Mouse (Mus musculus): ENCODE measurements at regions not wholly inside any gene's neighbourhood (a gene's known extent, or its start where the extent isn't known, plus 50 kb on each side); places are given as distances from the start of the nearest gene placed in this dataset.
A peak's percentile ranks its signal among the peaks of the same experiment; 100 is the strongest.

- no peak overlapping the region for H3K27ac ChIP-seq
- no peak for DNase-seq (ENCODE audit: extremely low spot score in 1 of 2, low spot score in 2 of 2)
- intact Hi-C loops (cut with DNase I), result no loop called here
- H3K4me3 ChIP-seq, result no peak overlapping the region
- TF ChIP-seq CTCF (IDR thresholded peaks at IDR 0.05), result no peak
These were observed 58.7 kb upstream of the Glrp1 start for GRCm38 (mm10) chr1:88568447-88569053.

GRCm38 (mm10) chr1:88567198-88567597, 57.3 kb upstream of the Glrp1 start:
- intact Hi-C loops (cut with DNase I), result no loop called here
- DNase-seq (ENCODE audit: extremely low spot score in 1 of 2, low spot score in 2 of 2), result no peak
- TF ChIP-seq CTCF (IDR thresholded peaks at IDR 0.05), result no peak
- no peak overlapping the region for H3K27ac ChIP-seq
- no peak overlapping the region for H3K4me3 ChIP-seq

- no peak for TF ChIP-seq CTCF (IDR thresholded peaks at IDR 0.05)
- Histone ChIP-seq H3K4me3 (no peak overlapping the region), H3K27ac (no peak overlapping the region)
- intact Hi-C loops (cut with DNase I), result no loop called here
- DNase-seq (ENCODE audit: extremely low spot score in 1 of 2, low spot score in 2 of 2), result no peak
These were observed 56.6 kb upstream of the Glrp1 start for GRCm38 (mm10) chr1:88566426-88566825.

GRCm38 (mm10) chr1:88564825-88565224, 55.0 kb upstream of the Glrp1 start:
- no peak overlapping the region for H3K27ac ChIP-seq
- no peak for DNase-seq (ENCODE audit: extremely low spot score in 1 of 2, low spot score in 2 of 2)
- no peak overlapping the region for H3K4me3 ChIP-seq
- TF ChIP-seq CTCF (IDR thresholded peaks at IDR 0.05), result no peak
- intact Hi-C loops (cut with DNase I), result loop anchor here (5.0 kb wide), 1 partner anchor 108 kb away; no protein-coding TSS in a partner anchor

- DNase-seq (ENCODE audit: extremely low spot score in 1 of 2, low spot score in 2 of 2), result peak; percentile 73 to 80
- intact Hi-C loops (cut with DNase I), result loop anchor here (1.0 to 5.0 kb wide), 2 partner anchors 105 to 143 kb away; no protein-coding TSS in a partner anchor
- Histone ChIP-seq H3K4me3 (no peak overlapping the region), H3K27ac (no peak overlapping the region)
- TF ChIP-seq CTCF (IDR thresholded peaks at IDR 0.05), result peak; percentile 95
These were observed 52.5 kb upstream of the Glrp1 start for GRCm38 (mm10) chr1:88562361-88562760.

- no peak overlapping the region for H3K27ac ChIP-seq
- H3K4me3 ChIP-seq, result no peak overlapping the region
- no peak for TF ChIP-seq CTCF (IDR thresholded peaks at IDR 0.05)
- intact Hi-C loops (cut with DNase I), result loop anchor here (5.0 kb wide), 1 partner anchor 103 kb away; no protein-coding TSS in a partner anchor
- no peak for DNase-seq (ENCODE audit: extremely low spot score in 1 of 2, low spot score in 2 of 2)
These were observed 50.9 kb upstream of the Glrp1 start for GRCm38 (mm10) chr1:88560771-88561170.

Data from left cerebral cortex, adult 2 months (tissue).